Mouse (Mus musculus) layer of hippocampus, adult 9-10 months (tissue): Measurements from ENCODE around the gene Kcng1.

Experiments used
- DNase-seq: peaks from one replicate; pipeline ENCODE4 v3.0.0; 2022; ENCODE audit warnings: low spot score

The Kcng1 gene

GRCm38 (mm10) chr2:168281582-168281981 is at the start of gene Kcng1:
TSS of gene Kcng1 (minus strand) at chr2:168281736.
- no peak for DNase-seq

- DNase-seq = no peak
These were observed 49.0 kb upstream of the Kcng1 start for GRCm38 (mm10) chr2:168330421-168331070.

GRCm38 (mm10) chr2:168321716-168322374 is 40.3 kb upstream of the Kcng1 start:
- no peak for DNase-seq

GRCm38 (mm10) chr2:168320388-168321182 is 39.0 kb upstream of the Kcng1 start:
- DNase-seq = no peak

GRCm38 (mm10) chr2:168314646-168315446 is 33.3 kb upstream of the Kcng1 start:
- DNase-seq = no peak

- no peak for DNase-seq
These were observed 31.0 kb upstream of the Kcng1 start for GRCm38 (mm10) chr2:168312504-168312903.

GRCm38 (mm10) chr2:168311006-168311405 is 29.5 kb upstream of the Kcng1 start:
- DNase-seq = no peak

GRCm38 (mm10) chr2:168308916-168309315 is 27.4 kb upstream of the Kcng1 start:
- DNase-seq = no peak

GRCm38 (mm10) chr2:168299650-168300049 is 18.1 kb upstream of the Kcng1 start:
- DNase-seq = no peak

GRCm38 (mm10) chr2:168296530-168296929 is 15.0 kb upstream of the Kcng1 start:
- DNase-seq = no peak

- DNase-seq = no peak
These were observed 11.0 kb upstream of the Kcng1 start for GRCm38 (mm10) chr2:168292521-168292920.

GRCm38 (mm10) chr2:168292041-168292440 is 10.5 kb upstream of the Kcng1 start:
- DNase-seq = no peak

GRCm38 (mm10) chr2:168289851-168290250 is 8.3 kb upstream of the Kcng1 start:
- no peak for DNase-seq

GRCm38 (mm10) chr2:168289016-168289415 is 7.5 kb upstream of the Kcng1 start:
- DNase-seq = no peak

GRCm38 (mm10) chr2:168286987-168287386 is 5.5 kb upstream of the Kcng1 start:
- DNase-seq = no peak

GRCm38 (mm10) chr2:168285143-168285542 is 3.6 kb upstream of the Kcng1 start:
- no peak for DNase-seq

GRCm38 (mm10) chr2:168280729-168281581 is 581 bp downstream of the Kcng1 start:
- no peak for DNase-seq

- DNase-seq = peak; percentile 63
These were observed 7.1 kb downstream of the Kcng1 start for GRCm38 (mm10) chr2:168274374-168274935.

GRCm38 (mm10) chr2:168273387-168273786 is 8.1 kb downstream of the Kcng1 start:
- DNase-seq = no peak

GRCm38 (mm10) chr2:168268033-168268432 is 13.5 kb downstream of the Kcng1 start:
- DNase-seq = no peak

GRCm38 (mm10) chr2:168260900-168261299 is 20.6 kb downstream of the Kcng1 start:
- no peak for DNase-seq
